Mouse (Mus musculus) heart, embryonic 12.5 days (tissue): ENCODE measurements around the gene Kif21b. TPM values are rescaled to one million over a fixed set of nuclear protein-coding genes. Genes with fewer than 3 reads are reported as not detected.

Source experiments
- ATAC-seq: fragments of 200-750 bp; cut with Nextera tagmentation; 2 replicates; pipeline ENCODE4 v1.8.0; 2017; ENCODE audit warnings: moderate TSS enrichment, moderate library complexity; ENCODE audit not compliant: insufficient number of reproducible peaks, low FRiP score
- H3K27ac ChIP-seq: fragments of 300-500 bp; sonication (generic); 2 replicates; pipeline ENCODE4 v1.5.1; 2016; ENCODE audit warnings: mild to moderate bottlenecking, moderate library complexity; ENCODE audit not compliant: poor library complexity, severe bottlenecking
- H3K27me3 ChIP-seq: fragments of 300-500 bp; sonication (generic); replicated peaks from 2 replicates; pipeline ENCODE4 v1.6.1; 2016; ENCODE audit warnings: mild to moderate bottlenecking, moderate library complexity
- H3K36me3 ChIP-seq: fragments of 300-500 bp; sonication (generic); 2 replicates; pipeline ENCODE4 v1.6.1; 2016; ENCODE audit warnings: mild to moderate bottlenecking, moderate library complexity
- H3K4me1 ChIP-seq: fragments of 300-500 bp; sonication (generic); replicated peaks from 2 replicates; pipeline ENCODE4 v1.6.1; 2016; ENCODE audit warnings: mild to moderate bottlenecking
- H3K4me2 ChIP-seq: fragments of 300-500 bp; sonication (generic); 2 replicates; pipeline ENCODE4 v1.6.1; 2016; ENCODE audit warnings: mild to moderate bottlenecking, moderate library complexity
- H3K4me3 ChIP-seq: fragments of 300-500 bp; sonication (generic); 2 replicates; pipeline ENCODE4 v1.5.1; 2016; ENCODE audit warnings: mild to moderate bottlenecking
- H3K9ac ChIP-seq: fragments of 300-500 bp; sonication (generic); 2 replicates; pipeline ENCODE4 v1.6.1; 2016; ENCODE audit warnings: mild to moderate bottlenecking, moderate library complexity
- H3K9me3 ChIP-seq: fragments of 300-500 bp; sonication (generic); replicated peaks from 2 replicates; pipeline ENCODE4 v1.6.1; 2016; ENCODE audit warnings: mild to moderate bottlenecking, moderate library complexity
- WGBS: fragments of 180-500 bp; shearing (Covaris S2); methylation state at CpG from one replicate; pipeline ENCODE4 v1.1.7; 2016; 5-methylcytosine and 5-hydroxymethylcytosine counted together
- polyA plus RNA-seq: library from polyadenylated mRNA; unstranded; fragments of >200 nt; fragmentation: Nextera tagmentation; extraction: Ambion mirVana; gene quantifications from 2 replicates; pipeline ENCODE4 v1.2.1, GENCODE M21; 2016

The Kif21b gene
- polyA plus RNA-seq, 1 experiment from 2014 or later, result 3.3 TPM

GRCm38 (mm10) chr1:136128944-136129589 is 2.1 kb upstream of the Kif21b start:
- no peak overlapping the region for H3K4me3 ChIP-seq
- peaks cover 73% of the 10 kb centered on the region for H3K4me1 ChIP-seq
- H3K9ac ChIP-seq, result 0 out of 2 replicates have a peak overlapping the region, but pooled peaks have one; percentile 20
- H3K36me3 ChIP-seq, result no peaks in the 10 kb centered on the region
- no peak overlapping the region for H3K4me2 ChIP-seq
- ATAC-seq, result no peak
- 48% methylated on average over 4 of the region's 4 CpGs for WGBS
- no peak overlapping the region; the same call in 1 of the 2 replicates for H3K27ac ChIP-seq
- H3K27me3 ChIP-seq, result no peaks in the 10 kb centered on the region
- H3K9me3 ChIP-seq, result no peaks in the 10 kb centered on the region

- H3K36me3 ChIP-seq, result no peaks in the 10 kb centered on the region
- H3K4me1 ChIP-seq, result peaks cover 76% of the 10 kb centered on the region
- no peak for ATAC-seq
- no peak overlapping the region for H3K4me3 ChIP-seq
- no peaks in the 10 kb centered on the region for H3K9me3 ChIP-seq
- no peak overlapping the region for H3K9ac ChIP-seq
- H3K4me2 ChIP-seq, result peak overlapping the region; percentile 96; the same call in 1 of the 2 replicates
- WGBS, result 52% methylated on average over 3 of the region's 3 CpGs
- H3K27ac ChIP-seq, result no peak overlapping the region
- no peaks in the 10 kb centered on the region for H3K27me3 ChIP-seq
Observed at GRCm38 (mm10) chr1:136130107-136130506, 1.1 kb upstream of the Kif21b start.

GRCm38 (mm10) chr1:136131603-136132291 is 558 bp downstream of the Kif21b start:
- H3K4me2 ChIP-seq, result peak overlapping the region; percentile 96
- WGBS, result 2% methylated on average over 43 of the region's 43 CpGs
- H3K4me3 ChIP-seq, result peak overlapping the region; percentile 74
- H3K4me1 ChIP-seq, result peaks cover 85% of the 10 kb centered on the region
- H3K9ac ChIP-seq, result peak overlapping the region; percentile 85
- ATAC-seq, result peak; percentile 17
- H3K27ac ChIP-seq, result no peak overlapping the region
- H3K27me3 ChIP-seq, result no peaks in the 10 kb centered on the region
- no peaks in the 10 kb centered on the region for H3K9me3 ChIP-seq
- H3K36me3 ChIP-seq, result no peaks in the 10 kb centered on the region

GRCm38 (mm10) chr1:136132386-136133201 is 1.4 kb downstream of the Kif21b start:
- Histone ChIP-seq H3K4me3 (peak overlapping the region; percentile 74), H3K4me2 (peak overlapping the region; percentile 96), H3K9me3 (no peaks in the 10 kb centered on the region), H3K4me1 (peaks cover 88% of the 10 kb centered on the region), H3K36me3 (no peaks in the 10 kb centered on the region), H3K27me3 (no peaks in the 10 kb centered on the region), H3K27ac (no peak overlapping the region), H3K9ac (no peak overlapping the region)
- ATAC-seq, result no peak
- WGBS, result 48% methylated on average over 10 of the region's 10 CpGs

GRCm38 (mm10) chr1:136133570-136134240 is 2.5 kb downstream of the Kif21b start:
- H3K9me3 ChIP-seq, result no peaks in the 10 kb centered on the region
- no peak for ATAC-seq
- no peak overlapping the region for H3K4me3 ChIP-seq
- peak overlapping the region; percentile 96 for H3K4me2 ChIP-seq
- no peak overlapping the region for H3K27ac ChIP-seq
- H3K9ac ChIP-seq, result no peak overlapping the region
- H3K36me3 ChIP-seq, result no peaks in the 10 kb centered on the region
- no peaks in the 10 kb centered on the region for H3K27me3 ChIP-seq
- H3K4me1 ChIP-seq, result peaks cover 90% of the 10 kb centered on the region
- WGBS, result 52% methylated on average over 13 of the region's 13 CpGs

GRCm38 (mm10) chr1:136134547-136134946 is 3.4 kb downstream of the Kif21b start:
- Histone ChIP-seq H3K27me3 (no peaks in the 10 kb centered on the region), H3K36me3 (no peaks in the 10 kb centered on the region), H3K4me2 (peak overlapping the region; percentile 22; the same call in 1 of the 2 replicates), H3K9ac (no peak overlapping the region; the same call in 1 of the 2 replicates), H3K9me3 (no peaks in the 10 kb centered on the region), H3K4me3 (no peak overlapping the region), H3K27ac (no peak overlapping the region), H3K4me1 (peaks cover 90% of the 10 kb centered on the region)
- ATAC-seq, result no peak
- WGBS, result 37% methylated on average over 2 of the region's 2 CpGs

- Histone ChIP-seq H3K9me3 (no peaks in the 10 kb centered on the region), H3K27ac (no peak overlapping the region), H3K4me1 (peaks cover 90% of the 10 kb centered on the region), H3K27me3 (no peaks in the 10 kb centered on the region), H3K36me3 (no peaks in the 10 kb centered on the region), H3K4me3 (no peak overlapping the region), H3K4me2 (no peak overlapping the region), H3K9ac (no peak overlapping the region)
- 25% methylated on average over 1 of the region's 1 CpGs for WGBS
- no peak for ATAC-seq
Observed at GRCm38 (mm10) chr1:136135046-136135445, 3.9 kb downstream of the Kif21b start.

GRCm38 (mm10) chr1:136135777-136136444 is 4.7 kb downstream of the Kif21b start:
- H3K9me3 ChIP-seq, result no peaks in the 10 kb centered on the region
- no peaks in the 10 kb centered on the region for H3K27me3 ChIP-seq
- H3K9ac ChIP-seq, result no peak overlapping the region
- H3K36me3 ChIP-seq, result no peaks in the 10 kb centered on the region
- 76% methylated on average over 6 of the region's 6 CpGs for WGBS
- H3K4me2 ChIP-seq, result no peak overlapping the region
- no peak overlapping the region for H3K27ac ChIP-seq
- ATAC-seq, result no peak
- no peak overlapping the region for H3K4me3 ChIP-seq
- peaks cover 87% of the 10 kb centered on the region for H3K4me1 ChIP-seq

GRCm38 (mm10) chr1:136136547-136136946 is 5.4 kb downstream of the Kif21b start:
- H3K4me2 ChIP-seq, result no peak overlapping the region
- WGBS, result 45% methylated on average over 4 of the region's 4 CpGs
- H3K27ac ChIP-seq, result 0 out of 2 replicates have a peak overlapping the region, but pooled peaks have one; percentile 83
- H3K4me1 ChIP-seq, result peaks cover 92% of the 10 kb centered on the region
- no peak overlapping the region for H3K9ac ChIP-seq
- ATAC-seq, result no peak
- H3K9me3 ChIP-seq, result no peaks in the 10 kb centered on the region
- H3K36me3 ChIP-seq, result no peaks in the 10 kb centered on the region
- no peak overlapping the region for H3K4me3 ChIP-seq
- H3K27me3 ChIP-seq, result no peaks in the 10 kb centered on the region

- H3K36me3 ChIP-seq, result no peaks in the 10 kb centered on the region
- H3K27me3 ChIP-seq, result no peaks in the 10 kb centered on the region
- ATAC-seq, result no peak
- 0 out of 2 replicates have a peak overlapping the region, but pooled peaks have one; percentile 51 for H3K9ac ChIP-seq
- H3K27ac ChIP-seq, result peak overlapping the region; percentile 83
- peak overlapping the region; percentile 37 for H3K4me2 ChIP-seq
- no peaks in the 10 kb centered on the region for H3K9me3 ChIP-seq
- 30% methylated on average over 7 of the region's 7 CpGs for WGBS
- H3K4me1 ChIP-seq, result peaks cover 95% of the 10 kb centered on the region
- H3K4me3 ChIP-seq, result no peak overlapping the region
Observed at GRCm38 (mm10) chr1:136137071-136137531, 5.9 kb downstream of the Kif21b start.
